In the genomic region with DNA sequence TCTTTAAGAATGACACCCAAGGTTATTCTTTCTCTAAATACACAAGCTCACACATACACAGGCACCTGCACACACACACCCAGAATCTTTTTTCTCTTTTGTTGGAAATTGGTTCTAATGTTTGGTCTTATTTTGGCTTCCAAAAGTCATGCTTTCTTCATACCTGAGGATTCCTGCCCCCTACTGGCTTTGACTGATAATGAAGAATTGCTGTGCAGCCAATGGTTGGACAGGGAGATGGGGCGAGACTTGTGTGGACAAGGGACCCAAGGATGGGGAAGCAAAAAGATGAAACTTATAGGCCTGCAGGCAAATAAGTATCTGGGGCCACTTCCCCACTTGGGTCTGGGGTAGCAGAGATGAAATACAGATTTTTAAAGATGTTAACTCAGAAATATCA, we compare ENCODE assay signal across 16 mouse cellular contexts. TPM values are rescaled to one million over a fixed set of nuclear protein-coding genes. Genes with fewer than 3 reads are reported as not detected.
DNase-seq lines count a peak whose midpoint lies in the region; ATAC-seq and TF ChIP-seq lines count a peak whose summit lies in the region.
"Had no signal": no experiment of that assay in that cellular context is flagged by ENCODE, and none has a peak within 500 bp of the region (broad histone marks: within the 10 kb centered on the region; RNA-seq: fewer than 3 reads in every experiment).

No protein-coding gene starts in this region.

- no peak overlapping the region for H3K27ac ChIP-seq in kidney, postnatal 0 days
- no peak overlapping the region for H3K27ac ChIP-seq in left cerebral cortex, adult 2 months
- H3K27ac ChIP-seq: embryonic facial prominence, embryonic 12.5 days; hindbrain, embryonic 15.5 days; liver, embryonic 15.5 days had no signal

- intact Hi-C loops in left cerebral cortex, adult 2 months (cut with DNase I): no loop called here
- intact Hi-C loops in heart, postnatal 25 days (cut with DNase I): no loop called here

- H3K9me3 ChIP-seq in kidney, postnatal 0 days (replicated peaks; ENCODE audit: low read length): no peaks in the 10 kb centered on the region
- H3K9me3 ChIP-seq in E14TG2a.4 (ENCODE audit: low read length): no peaks in the 10 kb centered on the region
- H3K9me3 ChIP-seq: embryonic facial prominence, embryonic 12.5 days; hindbrain, embryonic 15.5 days; liver, embryonic 15.5 days; megakaryocyte, embryonic 14.5 days had no signal

- H3K4me2 ChIP-seq in kidney, postnatal 0 days (ENCODE audit: low read length): no peak overlapping the region
- H3K4me2 ChIP-seq: embryonic facial prominence, embryonic 12.5 days; hindbrain, embryonic 15.5 days; liver, embryonic 15.5 days had no signal

- H3K9ac ChIP-seq in kidney, postnatal 0 days (ENCODE audit: low read depth, low read length): no peak overlapping the region
- H3K9ac ChIP-seq: embryonic facial prominence, embryonic 12.5 days; hindbrain, embryonic 15.5 days; liver, embryonic 15.5 days had no signal

- TF ChIP-seq CTCF in kidney, postnatal 0 days (IDR thresholded peaks at IDR 0.05; ENCODE audit: low read depth): peak; percentile 47; the same call in 1 of the 2 replicates
- TF ChIP-seq CTCF in E14TG2a.4 (conservative IDR thresholded peaks at IDR 0.05; ENCODE audit: low read length): peak; percentile 36
- no peak; the same call in 1 of the 2 replicates for TF ChIP-seq CTCF in left cerebral cortex, adult 2 months (IDR thresholded peaks at IDR 0.05)

- WGBS in kidney, postnatal 0 days: 93% methylated on average over 1 of the region's 1 CpGs

- peaks cover 8% of the 10 kb centered on the region for H3K36me3 ChIP-seq in kidney, postnatal 0 days (ENCODE audit: insufficient read depth, low read length)
- no peaks in the 10 kb centered on the region for H3K36me3 ChIP-seq in E14TG2a.4 (ENCODE audit: insufficient read depth, low read length)
- H3K36me3 ChIP-seq: liver, embryonic 15.5 days had no signal

- DNase-seq in kidney, postnatal 0 days (ENCODE audit: low spot score): no peak
- DNase-seq in kidney, postnatal 14 days: no peak
- DNase-seq in 416B (ENCODE audit: low read depth): peak; percentile 38
- DNase-seq in embryo, embryonic 9.5 days (ENCODE audit: extremely low spot score): no peak
- no peak for DNase-seq in left cerebral cortex, adult 2 months (ENCODE audit: extremely low spot score in 1 of 2, low spot score in 2 of 2)
- DNase-seq in heart, postnatal 25 days (ENCODE audit: low spot score): no peak
- DNase-seq: adrenal gland, adult 2 months; cerebellum, postnatal 14 days; kidney, adult 9 months; thymus, adult 2 months had no signal

- no peaks in the 10 kb centered on the region for H3K4me1 ChIP-seq in kidney, postnatal 0 days (replicated peaks; ENCODE audit: insufficient read depth, low read length)
- H3K4me1 ChIP-seq in E14TG2a.4 (replicated peaks; ENCODE audit: low read depth, low read length): peaks cover 2% of the 10 kb centered on the region
- H3K4me1 ChIP-seq: embryonic facial prominence, embryonic 12.5 days; hindbrain, embryonic 15.5 days; liver, embryonic 15.5 days had no signal

- H3K4me3 ChIP-seq in kidney, postnatal 0 days (replicated peaks; ENCODE audit: low read depth, low read length): no peak overlapping the region
- no peak overlapping the region for H3K4me3 ChIP-seq in E14TG2a.4 (replicated peaks; ENCODE audit: low read length)
- H3K4me3 ChIP-seq in left cerebral cortex, adult 2 months: no peak overlapping the region
- H3K4me3 ChIP-seq: embryonic facial prominence, embryonic 12.5 days; hindbrain, embryonic 15.5 days; liver, embryonic 15.5 days; megakaryocyte, embryonic 14.5 days had no signal

- no peak for ATAC-seq in kidney, postnatal 0 days (replicated peaks; ENCODE audit: low FRiP score, low read depth)
- ATAC-seq in granulocyte monocyte progenitor cell, adult 5-6 weeks (replicated peaks; ENCODE audit: poor library complexity, severe bottlenecking): peak; percentile 42; the same call in 1 of the 2 replicates

- H3K27me3 ChIP-seq in kidney, postnatal 0 days (ENCODE audit: insufficient read depth, low read length): no peaks in the 10 kb centered on the region
- no peaks in the 10 kb centered on the region for H3K27me3 ChIP-seq in E14TG2a.4 (ENCODE audit: insufficient read depth, low read length)
- H3K27me3 ChIP-seq: embryonic facial prominence, embryonic 12.5 days; hindbrain, embryonic 15.5 days; liver, embryonic 15.5 days; megakaryocyte, embryonic 14.5 days had no signal

RNA-seq across cellular contexts. Expression of a gene that starts 33.5 kb away (rescaled TPM):
- 13.8 and 14.9 TPM in 2 replicates for polyA plus RNA-seq in kidney, postnatal 0 days (2015; fragmentation: Nextera tagmentation; extraction: Ambion mirVana)
- 16.3 and 18.3 TPM in 2 replicates for total RNA-seq in granulocyte monocyte progenitor cell, adult 5-6 weeks (2014; fragmentation: Nextera tagmentation)
- 21.9 and 25.5 TPM in 2 replicates for total RNA-seq in granulocyte monocyte progenitor cell, adult 5-6 weeks (2017)
- total RNA-seq in left cerebral cortex, adult 2 months (2021): 10 to 100 TPM; 40.5 to 43.9 TPM
- total RNA-seq in heart, postnatal 25 days (2021): 1 to 10 TPM; 5.5 to 6.0 TPM
